Mouse (Mus musculus) liver, adult 2 months (tissue): ENCODE measurements around the gene Nt5c2.

Experiments
- CTCF ChIP-seq: fragments of 200-500 bp; IDR thresholded peaks from 2 replicates; pipeline ENCODE4 v1.5.1; 2011; ENCODE audit warnings: low read depth, low read length, control low read depth
- POLR2A ChIP-seq: fragments of 200-500 bp; IDR thresholded peaks from 2 replicates; pipeline ENCODE4 v1.6.1; 2011; ENCODE audit warnings: low read length, control low read depth; ENCODE audit not compliant: insufficient read depth; ENCODE audit errors: extremely low read depth

- TF ChIP-seq CTCF, result no peak
- TF ChIP-seq POLR2A, result no peak
Measured at GRCm38 (mm10) chr19:46970121-46970729, 44.7 kb downstream of the Nt5c2 start.
